Mouse (Mus musculus) Patski (cell line): ENCODE measurements around the gene Gm3424. TPM values are rescaled to one million over a fixed set of nuclear protein-coding genes. Genes with fewer than 3 reads are reported as not detected.
"Not testable (repeated sequence)": the region's sequence is repeated elsewhere in the genome, so short reads cannot be mapped to it uniquely, and the experiment has no call there.

Source experiments
- ATAC-seq: fragments of 100-300 bp; one replicate; pipeline ENCODE4 v1.8.0; 2021
- CTCF ChIA-PET: fragments of 350-600 bp; sonication (Branson Sonifier 250); formaldehyde crosslinking; loops from one replicate; lab custom pipeline; 2022; ENCODE audit warnings: inconsistent platforms; lab: Charles Lee
- POLR2A ChIA-PET: fragments of 350-600 bp; sonication (Branson Sonifier 250); formaldehyde crosslinking; loops from one replicate; lab custom pipeline; 2022; ENCODE audit warnings: antibody characterized with exemption, inconsistent platforms; lab: Charles Lee
- DNase-seq: peaks from one replicate; pipeline ENCODE4 v3.0.0-alpha.2; 2011; ENCODE audit warnings: low read depth, low spot score
- H3K27me3 ChIP-seq: fragments of 371-371 bp; one replicate; pipeline ENCODE4 v1.5.1; 2021
- CTCF ChIP-seq: fragments of 100-300 bp; IDR thresholded peaks from one replicate; pipeline ENCODE4 v1.5.1; 2021
- in situ Hi-C: fragments of 300-500 bp; cut with MboI; formaldehyde crosslinking; loops from 3 replicates; pipeline ENCODE4 v1.11.1; 2018; ENCODE audit warnings: low pct_unique_long_range_greater_than_20kb, mixed read lengths
- polyA plus RNA-seq: library from polyadenylated mRNA; unstranded; gene quantifications from one replicate; pipeline ENCODE4 v1.2.3, GENCODE M21; 2021

Gene Gm3424
- polyA plus RNA-seq, result not detected

GRCm38 (mm10) chr14:5830229-5830628 is at the start of gene Gm3424:
TSS of gene Gm3424 (minus strand) at chr14:5830329.
- ATAC-seq, H3K27me3 ChIP-seq, CTCF ChIA-PET, DNase-seq, in situ Hi-C loops, POLR2A ChIA-PET: not testable (repeated sequence)

GRCm38 (mm10) chr14:5879791-5880190 is 49.7 kb upstream of the Gm3424 start:
- H3K27me3 ChIP-seq, POLR2A ChIA-PET, ATAC-seq, in situ Hi-C loops, DNase-seq, CTCF ChIA-PET: not testable (repeated sequence)

DNA sequence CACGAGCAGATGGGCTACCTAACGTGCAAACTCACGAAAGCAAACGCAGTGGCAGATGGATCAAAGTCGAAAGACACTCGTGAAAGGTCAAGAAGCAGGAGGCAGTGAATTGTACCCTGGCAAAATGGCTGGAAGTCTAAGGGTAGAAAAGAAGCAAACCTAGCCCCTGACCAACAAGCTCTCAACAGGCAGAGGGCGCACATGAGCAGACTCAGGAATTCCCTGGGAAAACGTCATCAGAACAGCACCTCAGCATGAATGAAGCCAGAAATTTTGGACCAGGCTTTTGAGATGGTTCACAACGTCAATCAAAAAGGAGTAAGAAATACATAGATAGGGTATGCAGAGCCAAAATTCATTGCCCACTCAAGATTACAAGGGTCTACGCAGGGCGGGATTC is 49.0 kb upstream of the Gm3424 start:
- CTCF ChIA-PET, POLR2A ChIA-PET, in situ Hi-C loops, H3K27me3 ChIP-seq, ATAC-seq, DNase-seq: not testable (repeated sequence)
- TF ChIP-seq CTCF, result peak; percentile 12

DNA sequence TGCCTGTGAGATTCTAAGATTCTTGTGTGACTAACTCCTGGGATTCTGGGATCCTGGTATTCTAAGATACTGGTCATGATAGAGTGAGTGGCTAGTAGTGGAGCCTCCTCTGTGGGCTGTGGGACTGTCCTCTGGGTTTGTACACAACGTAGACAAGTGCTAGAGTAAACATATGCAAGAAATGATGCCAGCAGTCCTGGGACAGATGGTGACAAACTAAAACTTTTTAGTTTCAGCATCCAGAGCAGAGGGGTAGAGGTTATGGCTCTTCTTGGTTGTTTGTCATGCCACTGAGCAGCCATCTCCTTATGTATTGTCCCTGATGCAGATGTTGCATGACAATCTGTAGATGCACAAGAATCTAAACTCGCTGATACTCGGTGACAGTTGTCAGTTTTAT is 25.8 kb upstream of the Gm3424 start:
- POLR2A ChIA-PET, result not testable (repeated sequence)

DNA sequence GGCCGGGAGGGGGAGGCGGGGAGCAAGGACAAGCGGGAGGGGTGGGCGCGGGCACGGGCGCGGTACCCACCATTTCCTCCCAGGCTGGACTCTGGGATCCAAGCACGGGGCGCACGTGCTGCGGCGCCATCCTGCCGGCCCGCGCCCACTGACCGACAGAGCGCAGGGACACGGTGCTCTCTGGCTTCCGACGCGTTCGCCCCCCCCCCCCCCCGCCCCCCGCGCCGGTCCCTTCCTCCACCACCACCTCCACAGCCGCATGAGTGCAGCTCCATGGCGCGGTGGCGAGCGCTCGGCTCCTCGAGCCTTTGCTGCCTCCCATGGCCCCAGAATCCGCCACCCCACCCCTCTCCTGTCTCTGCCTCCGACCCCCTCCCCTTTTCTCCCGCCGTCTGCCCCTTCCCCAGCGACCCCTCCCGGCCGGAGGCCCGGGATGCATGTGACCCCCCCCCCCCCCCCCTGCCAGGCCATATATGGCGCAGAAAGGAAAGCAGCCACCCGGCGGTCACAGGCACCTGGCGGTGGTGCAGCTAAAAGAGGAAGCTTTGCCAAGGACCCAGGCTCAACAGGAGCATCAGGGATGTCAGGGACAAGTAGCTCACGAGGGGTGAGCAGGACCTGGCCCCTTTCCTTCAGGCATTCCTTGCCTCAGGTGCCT is 17.3 kb downstream of the Gm3424 start:
- ATAC-seq, DNase-seq, in situ Hi-C loops, CTCF ChIA-PET, H3K27me3 ChIP-seq, POLR2A ChIA-PET: not testable (repeated sequence)

More for the DNA sequence above, 25.8 kb upstream of the Gm3424 start:
- CTCF ChIA-PET, ATAC-seq, H3K27me3 ChIP-seq, DNase-seq, in situ Hi-C loops: not testable (repeated sequence)

- CTCF ChIA-PET, H3K27me3 ChIP-seq, DNase-seq, in situ Hi-C loops, ATAC-seq, POLR2A ChIA-PET: not testable (repeated sequence)
These were observed 22.2 kb downstream of the Gm3424 start, which contains the start of gene Gm3383 for GRCm38 (mm10) chr14:5807882-5808281. TSS of gene Gm3383 (minus strand) at chr14:5807982.

Other genes with a start within 250 kb of the Gm3424 start
- gene Gm8265, start 197.3 kb downstream of the Gm3424 start, polyA plus RNA-seq, result not detected
- not detected for gene Gm9603, start 142.9 kb downstream of the Gm3424 start, polyA plus RNA-seq
- gene Gm3373, start 88.8 kb downstream of the Gm3424 start, polyA plus RNA-seq, result not detected
- gene Gm3383, start 22.3 kb downstream of the Gm3424 start, polyA plus RNA-seq, result not detected
- not detected for gene Gm8237, start 50.1 kb upstream of the Gm3424 start, polyA plus RNA-seq
- not detected for gene Gm3248, start 131.4 kb upstream of the Gm3424 start, polyA plus RNA-seq
- not detected for gene Gm3453, start 148.8 kb upstream of the Gm3424 start, polyA plus RNA-seq
- gene Gm6337, start 227.9 kb upstream of the Gm3424 start, polyA plus RNA-seq, result not detected